Mouse (Mus musculus) erythroblast, embryonic 14.5 days (primary cell): ENCODE data around the gene Ggn.

Source experiments
- GATA1 ChIP-seq: IDR thresholded peaks from 2 replicates; pipeline ENCODE4 v1.6.1; 2012; ENCODE audit warnings: low read length, inconsistent platforms, mixed read lengths
- TAL1 ChIP-seq: IDR thresholded peaks from 3 replicates; pipeline ENCODE4 v1.6.1; 2012; ENCODE audit warnings: low read length, inconsistent platforms, mixed read lengths

- TF ChIP-seq TAL1 = no peak
- TF ChIP-seq GATA1 = no peak
These were observed 1.8 kb upstream of the Ggn start for GRCm38 (mm10) chr7:29168121-29168695.
